Mouse (Mus musculus): ENCODE measurements around the gene Tmprss13. TPM values are rescaled to one million over a fixed set of nuclear protein-coding genes. Genes with fewer than 3 reads are reported as not detected.

Gene Tmprss13
- polyA plus RNA-seq, 1 experiment from 2014 or later = not detected

DNA sequence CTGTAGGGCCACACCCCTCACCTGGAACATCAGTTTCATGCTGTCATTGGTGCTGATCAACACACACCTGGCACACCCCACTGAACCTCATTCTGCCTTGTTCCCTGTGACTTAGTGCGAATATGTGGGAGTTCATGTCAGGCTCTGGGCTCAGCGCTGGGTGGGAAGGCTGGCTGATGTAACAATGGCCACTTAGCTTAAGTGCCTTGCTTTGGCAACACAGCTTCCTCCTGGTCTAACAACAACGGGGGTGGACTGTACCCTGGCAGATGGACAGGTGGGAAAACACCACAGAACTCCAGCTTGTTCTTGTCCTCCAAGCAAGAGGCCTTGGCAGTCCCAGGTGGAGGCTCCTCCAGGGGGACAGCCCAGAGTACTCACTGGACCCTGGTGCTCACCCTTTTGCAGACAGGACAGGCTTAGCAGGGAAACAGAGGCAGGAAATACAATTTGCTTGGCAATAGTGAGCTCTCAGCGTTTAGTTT lies 3.1 kb downstream of the Tmprss13 start:
- WGBS = 83% methylated on average over 4 of the region's 4 CpGs
- no peak overlapping the region for H3K4me2 ChIP-seq (ENCODE audit: low read length)
- H3K9ac ChIP-seq (ENCODE audit: low read depth, low read length) = no peak overlapping the region
- H3K36me3 ChIP-seq (ENCODE audit: control insufficient read depth, insufficient read depth, low read length) = no peaks in the 10 kb centered on the region
- no peaks in the 10 kb centered on the region for H3K4me1 ChIP-seq (ENCODE audit: control insufficient read depth, insufficient read depth, low read length)
- no peak for ATAC-seq
- no peak overlapping the region for H3K27ac ChIP-seq (ENCODE audit: low read length)
- no peaks in the 10 kb centered on the region for H3K27me3 ChIP-seq (ENCODE audit: control insufficient read depth, insufficient read depth, low read depth, low read length)
- H3K9me3 ChIP-seq (replicated peaks; ENCODE audit: control insufficient read depth, low read length, poor library complexity, severe bottlenecking) = no peaks in the 10 kb centered on the region
- no peak overlapping the region for H3K4me3 ChIP-seq (ENCODE audit: low read depth, low read length)

DNA sequence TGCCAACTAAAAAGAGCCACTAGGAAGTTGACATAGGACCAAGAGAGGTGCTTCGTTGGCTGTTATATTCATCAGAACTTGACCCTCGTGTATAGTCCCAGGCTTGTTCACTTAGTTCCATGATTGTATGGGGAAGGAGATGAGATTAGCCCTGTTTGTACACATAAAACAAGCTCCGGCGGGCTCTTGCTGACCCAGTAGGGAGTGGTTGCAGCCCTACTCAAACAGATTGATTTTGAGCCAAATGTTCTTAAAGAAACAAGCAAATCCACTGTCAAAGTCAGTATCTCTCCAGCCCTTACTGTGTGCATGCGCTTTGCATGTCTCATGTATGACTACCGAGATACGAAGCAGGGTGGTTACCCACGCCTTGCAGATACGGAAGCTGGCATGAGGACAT lies 7.5 kb downstream of the Tmprss13 start:
- H3K4me1 ChIP-seq (ENCODE audit: control insufficient read depth, insufficient read depth, low read length) = no peaks in the 10 kb centered on the region
- H3K9me3 ChIP-seq (replicated peaks; ENCODE audit: control insufficient read depth, low read length, poor library complexity, severe bottlenecking) = no peaks in the 10 kb centered on the region
- no peak overlapping the region for H3K27ac ChIP-seq (ENCODE audit: low read length)
- H3K36me3 ChIP-seq (ENCODE audit: control insufficient read depth, insufficient read depth, low read length) = no peaks in the 10 kb centered on the region
- WGBS = 91% methylated on average over 9 of the region's 9 CpGs
- H3K4me3 ChIP-seq (ENCODE audit: low read depth, low read length) = no peak overlapping the region
- no peak for ATAC-seq
- H3K4me2 ChIP-seq (ENCODE audit: low read length) = no peak overlapping the region
- H3K9ac ChIP-seq (ENCODE audit: low read depth, low read length) = no peak overlapping the region
- H3K27me3 ChIP-seq (ENCODE audit: control insufficient read depth, insufficient read depth, low read depth, low read length) = no peaks in the 10 kb centered on the region

DNA sequence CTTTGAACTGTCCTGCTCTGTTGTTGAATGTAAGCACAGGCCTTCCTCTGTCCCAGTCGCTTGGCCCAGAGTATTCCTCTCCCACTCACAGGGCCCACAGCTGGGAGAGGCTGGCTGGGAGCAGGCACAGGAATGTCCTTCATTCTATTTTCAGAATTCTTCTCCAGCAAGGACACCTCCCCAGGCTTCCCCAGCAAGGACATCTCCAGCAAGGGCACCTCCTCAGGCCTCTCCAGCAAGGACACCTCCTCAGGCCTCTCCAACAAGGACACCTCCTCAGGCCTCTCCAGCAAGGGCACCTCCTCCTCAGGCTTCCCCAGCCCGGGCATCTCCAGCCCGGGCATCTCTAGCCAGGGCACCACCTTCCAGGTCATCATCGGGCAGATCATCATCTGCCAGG lies 9.4 kb downstream of the Tmprss13 start:
- H3K4me1 ChIP-seq (ENCODE audit: control insufficient read depth, insufficient read depth, low read length) = no peaks in the 10 kb centered on the region
- WGBS = 88% methylated on average over 4 of the region's 4 CpGs
- no peaks in the 10 kb centered on the region for H3K27me3 ChIP-seq (ENCODE audit: control insufficient read depth, insufficient read depth, low read depth, low read length)
- H3K4me3 ChIP-seq (ENCODE audit: low read depth, low read length) = no peak overlapping the region
- H3K9me3 ChIP-seq (replicated peaks; ENCODE audit: control insufficient read depth, low read length, poor library complexity, severe bottlenecking) = no peaks in the 10 kb centered on the region
- no peaks in the 10 kb centered on the region for H3K36me3 ChIP-seq (ENCODE audit: control insufficient read depth, insufficient read depth, low read length)
- no peak for ATAC-seq
- H3K27ac ChIP-seq (ENCODE audit: low read length) = no peak overlapping the region
- H3K9ac ChIP-seq (ENCODE audit: low read depth, low read length) = no peak overlapping the region
- no peak overlapping the region for H3K4me2 ChIP-seq (ENCODE audit: low read length)

DNA sequence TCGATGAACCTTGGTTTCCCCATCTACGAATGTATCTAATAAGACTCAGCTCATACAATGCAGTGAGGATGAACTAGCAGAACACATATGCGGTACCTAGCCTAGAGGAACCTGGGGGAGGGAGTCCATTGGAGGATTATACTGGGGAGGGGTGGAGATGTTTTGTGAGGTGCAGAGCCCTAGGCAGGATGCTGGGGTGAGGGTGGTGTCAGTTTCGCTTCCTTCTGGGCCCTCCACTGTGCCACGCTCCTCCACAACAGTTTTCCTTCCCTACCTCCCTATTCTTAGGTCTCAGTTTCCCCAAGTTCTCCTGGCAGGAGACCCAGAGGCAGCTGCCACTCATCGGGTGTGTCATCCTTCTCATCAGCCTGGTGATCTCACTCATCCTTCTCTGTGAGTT lies 10.7 kb downstream of the Tmprss13 start:
- no peaks in the 10 kb centered on the region for H3K36me3 ChIP-seq (ENCODE audit: control insufficient read depth, insufficient read depth, low read length)
- H3K9ac ChIP-seq (ENCODE audit: low read depth, low read length) = no peak overlapping the region
- H3K4me1 ChIP-seq (ENCODE audit: control insufficient read depth, insufficient read depth, low read length) = no peaks in the 10 kb centered on the region
- 94% methylated on average over 6 of the region's 6 CpGs for whole genome bisulfite sequencing
- no peaks in the 10 kb centered on the region for H3K27me3 ChIP-seq (ENCODE audit: control insufficient read depth, insufficient read depth, low read depth, low read length)
- H3K9me3 ChIP-seq (replicated peaks; ENCODE audit: control insufficient read depth, low read length, poor library complexity, severe bottlenecking) = no peaks in the 10 kb centered on the region
- no peak overlapping the region for H3K4me2 ChIP-seq (ENCODE audit: low read length)
- H3K4me3 ChIP-seq (ENCODE audit: low read depth, low read length) = no peak overlapping the region
- ATAC-seq = no peak
- no peak overlapping the region for H3K27ac ChIP-seq (ENCODE audit: low read length)

DNA sequence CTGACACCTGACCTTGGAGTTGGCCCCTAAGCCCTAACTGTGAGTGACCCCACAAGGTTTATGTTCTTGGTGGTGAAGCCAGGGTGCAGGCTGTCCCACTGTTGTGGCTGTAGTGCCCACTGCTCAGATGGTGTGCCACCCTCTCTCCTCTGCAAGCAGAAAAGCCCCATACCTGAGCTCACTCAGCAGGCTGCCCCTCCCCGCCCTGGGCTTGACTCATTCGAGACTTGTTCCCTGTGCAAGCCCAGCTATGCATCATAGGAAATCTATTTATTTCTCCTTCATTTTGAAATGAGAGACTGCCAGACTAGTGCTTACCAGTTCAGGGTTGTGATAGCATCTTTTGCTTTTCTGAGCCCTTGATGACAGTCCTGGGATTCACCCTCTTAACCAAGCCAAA lies 18.5 kb downstream of the Tmprss13 start:
- Histone ChIP-seq H3K9me3 (replicated peaks; ENCODE audit: control insufficient read depth, low read length, poor library complexity, severe bottlenecking) (no peaks in the 10 kb centered on the region), H3K4me1 (ENCODE audit: control insufficient read depth, insufficient read depth, low read length) (no peaks in the 10 kb centered on the region), H3K4me2 (ENCODE audit: low read length) (no peak overlapping the region), H3K36me3 (ENCODE audit: control insufficient read depth, insufficient read depth, low read length) (no peaks in the 10 kb centered on the region), H3K27me3 (ENCODE audit: control insufficient read depth, insufficient read depth, low read depth, low read length) (no peaks in the 10 kb centered on the region), H3K4me3 (ENCODE audit: low read depth, low read length) (no peak overlapping the region), H3K9ac (ENCODE audit: low read depth, low read length) (no peak overlapping the region), H3K27ac (ENCODE audit: low read length) (no peak overlapping the region)
- no peak for ATAC-seq
- WGBS = 92% methylated on average over 2 of the region's 2 CpGs

DNA sequence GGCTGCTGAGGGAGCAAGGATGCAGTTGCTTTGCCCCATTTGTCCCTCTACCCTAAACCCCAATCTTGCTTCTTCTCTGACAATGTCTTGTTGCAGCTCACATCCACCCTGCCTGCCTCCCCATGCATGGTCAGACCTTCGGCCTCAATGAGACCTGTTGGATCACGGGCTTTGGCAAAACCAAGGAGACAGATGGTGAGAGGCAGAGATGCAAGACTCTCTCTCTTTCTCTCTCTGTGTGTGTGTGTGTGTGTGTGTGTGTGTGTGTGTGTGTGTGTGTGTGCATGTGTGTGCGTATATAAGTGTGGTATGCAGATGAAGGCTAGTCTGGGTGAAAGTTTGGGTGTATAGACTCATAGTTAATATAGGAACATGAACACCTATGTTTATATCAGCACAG lies 24.2 kb downstream of the Tmprss13 start:
- ATAC-seq = no peak
- Histone ChIP-seq H3K4me3 (ENCODE audit: low read depth, low read length) (no peak overlapping the region), H3K36me3 (ENCODE audit: control insufficient read depth, insufficient read depth, low read length) (no peaks in the 10 kb centered on the region)

DNA sequence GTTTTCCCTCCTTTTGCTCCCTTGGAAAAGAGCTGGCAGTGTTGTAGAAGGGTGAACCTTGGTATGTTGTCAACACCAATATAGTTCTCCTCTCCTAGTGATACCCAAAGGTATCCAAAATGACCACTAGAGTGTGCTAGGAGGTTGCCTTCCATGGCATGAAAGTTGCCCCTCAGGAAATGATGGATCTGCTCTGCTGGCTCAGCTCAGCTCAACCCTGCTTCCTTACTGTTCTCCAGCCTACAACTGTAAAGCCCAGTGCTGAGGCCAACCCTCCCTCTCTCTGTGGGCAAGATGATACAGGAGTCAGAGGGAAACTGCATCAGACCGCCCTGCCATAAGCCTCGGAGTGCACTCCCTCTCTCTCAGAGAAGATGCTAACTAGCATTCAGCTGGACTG lies 26.6 kb downstream of the Tmprss13 start:
- Histone ChIP-seq H3K4me3 (ENCODE audit: low read depth, low read length) (no peak overlapping the region), H3K4me1 (ENCODE audit: control insufficient read depth, insufficient read depth, low read length) (no peaks in the 10 kb centered on the region), H3K9ac (ENCODE audit: low read depth, low read length) (no peak overlapping the region), H3K27ac (ENCODE audit: low read length) (no peak overlapping the region), H3K36me3 (ENCODE audit: control insufficient read depth, insufficient read depth, low read length) (no peaks in the 10 kb centered on the region), H3K9me3 (replicated peaks; ENCODE audit: control insufficient read depth, low read length, poor library complexity, severe bottlenecking) (no peaks in the 10 kb centered on the region), H3K4me2 (ENCODE audit: low read length) (no peak overlapping the region), H3K27me3 (ENCODE audit: control insufficient read depth, insufficient read depth, low read depth, low read length) (no peaks in the 10 kb centered on the region)
- 83% methylated on average over 2 of the region's 2 CpGs for WGBS
- ATAC-seq = no peak

More for the DNA sequence above, 24.2 kb downstream of the Tmprss13 start:
- Histone ChIP-seq H3K27me3 (ENCODE audit: control insufficient read depth, insufficient read depth, low read depth, low read length) (no peaks in the 10 kb centered on the region), H3K9me3 (replicated peaks; ENCODE audit: control insufficient read depth, low read length, poor library complexity, severe bottlenecking) (no peaks in the 10 kb centered on the region), H3K4me2 (ENCODE audit: low read length) (no peak overlapping the region), H3K9ac (ENCODE audit: low read depth, low read length) (no peak overlapping the region), H3K4me1 (ENCODE audit: control insufficient read depth, insufficient read depth, low read length) (no peaks in the 10 kb centered on the region), H3K27ac (ENCODE audit: low read length) (no peak overlapping the region)
- 93% methylated on average over 3 of the region's 3 CpGs for WGBS

DNA sequence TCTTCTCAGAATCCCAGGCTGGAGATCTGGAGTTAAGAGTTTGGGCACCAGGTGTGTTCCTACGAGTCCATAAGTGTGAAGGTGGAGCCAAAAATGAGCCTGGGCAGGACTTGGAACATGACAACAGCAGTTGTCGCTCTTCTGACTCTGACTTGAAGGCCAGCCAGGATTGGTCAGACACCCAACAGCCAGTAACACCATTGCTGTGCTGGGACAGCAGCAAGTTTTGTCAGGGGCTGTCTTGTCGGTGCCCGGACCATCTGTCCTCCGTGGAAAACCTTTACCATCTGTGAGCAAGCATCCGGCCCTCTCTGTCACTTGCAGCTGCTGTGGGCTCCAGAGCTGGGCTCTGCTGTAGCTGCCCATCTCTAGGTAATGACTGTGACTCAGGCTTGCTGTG lies 27.4 kb downstream of the Tmprss13 start:
- Histone ChIP-seq H3K4me2 (ENCODE audit: low read length) (no peak overlapping the region), H3K9ac (ENCODE audit: low read depth, low read length) (no peak overlapping the region), H3K4me3 (ENCODE audit: low read depth, low read length) (no peak overlapping the region), H3K27ac (ENCODE audit: low read length) (no peak overlapping the region), H3K27me3 (ENCODE audit: control insufficient read depth, insufficient read depth, low read depth, low read length) (no peaks in the 10 kb centered on the region), H3K9me3 (replicated peaks; ENCODE audit: control insufficient read depth, low read length, poor library complexity, severe bottlenecking) (no peaks in the 10 kb centered on the region), H3K4me1 (ENCODE audit: control insufficient read depth, insufficient read depth, low read length) (no peaks in the 10 kb centered on the region), H3K36me3 (ENCODE audit: control insufficient read depth, insufficient read depth, low read length) (no peaks in the 10 kb centered on the region)
- no peak for ATAC-seq
- 73% methylated on average over 6 of the region's 6 CpGs for WGBS

DNA sequence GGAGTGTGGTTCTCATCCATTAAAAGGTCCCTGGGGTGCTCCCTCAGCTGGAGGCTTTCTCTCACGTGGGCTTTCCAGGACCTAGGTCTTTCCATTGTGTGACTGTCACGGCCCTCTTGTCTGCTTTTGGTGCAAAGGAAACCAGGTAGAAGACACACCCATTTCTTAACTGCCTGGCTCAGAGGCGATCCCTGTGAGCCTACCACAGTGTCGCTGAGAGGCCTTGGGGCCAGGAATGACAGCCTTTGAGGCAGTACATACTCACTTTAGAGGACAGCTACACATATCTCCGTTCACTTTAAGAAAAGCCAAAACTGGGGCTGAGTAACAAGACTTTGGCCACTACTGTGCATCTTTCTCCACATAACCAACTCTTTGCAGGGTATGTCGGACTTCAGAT lies 29.7 kb downstream of the Tmprss13 start:
- WGBS = 81% methylated on average over 6 of the region's 6 CpGs
- Histone ChIP-seq H3K9ac (ENCODE audit: low read depth, low read length) (no peak overlapping the region), H3K4me3 (ENCODE audit: low read depth, low read length) (no peak overlapping the region), H3K9me3 (replicated peaks; ENCODE audit: control insufficient read depth, low read length, poor library complexity, severe bottlenecking) (no peaks in the 10 kb centered on the region), H3K4me2 (ENCODE audit: low read length) (no peak overlapping the region), H3K36me3 (ENCODE audit: control insufficient read depth, insufficient read depth, low read length) (no peaks in the 10 kb centered on the region), H3K27ac (ENCODE audit: low read length) (no peak overlapping the region), H3K27me3 (ENCODE audit: control insufficient read depth, insufficient read depth, low read depth, low read length) (no peaks in the 10 kb centered on the region), H3K4me1 (ENCODE audit: control insufficient read depth, insufficient read depth, low read length) (no peaks in the 10 kb centered on the region)
- ATAC-seq = no peak

DNA sequence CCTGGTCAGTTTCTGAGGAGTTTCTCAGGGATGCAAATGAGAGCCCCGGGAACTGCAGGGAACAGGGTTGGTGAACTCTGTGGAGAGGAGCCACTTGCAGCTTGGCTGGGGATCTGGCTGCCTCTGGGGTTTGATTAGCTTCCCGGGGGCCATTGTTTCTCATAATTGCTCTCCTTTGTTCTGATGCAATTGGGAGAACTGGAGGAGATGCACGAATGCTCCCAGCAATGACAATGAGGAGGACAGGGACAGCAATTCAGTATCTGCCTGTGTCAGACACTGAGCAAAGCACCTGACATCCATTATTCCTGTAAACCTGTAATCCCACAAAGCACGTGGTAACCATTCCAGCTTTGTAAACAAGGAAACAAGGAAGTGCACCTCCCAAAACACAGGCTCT lies 30.3 kb downstream of the Tmprss13 start:
- H3K27ac ChIP-seq (ENCODE audit: low read length) = no peak overlapping the region
- no peaks in the 10 kb centered on the region for H3K9me3 ChIP-seq (replicated peaks; ENCODE audit: control insufficient read depth, low read length, poor library complexity, severe bottlenecking)
- no peak for ATAC-seq
- no peak overlapping the region for H3K4me2 ChIP-seq (ENCODE audit: low read length)
- 35% methylated on average over 4 of the region's 4 CpGs for WGBS
- H3K9ac ChIP-seq (ENCODE audit: low read depth, low read length) = no peak overlapping the region
- no peaks in the 10 kb centered on the region for H3K36me3 ChIP-seq (ENCODE audit: control insufficient read depth, insufficient read depth, low read length)
- H3K27me3 ChIP-seq (ENCODE audit: control insufficient read depth, insufficient read depth, low read depth, low read length) = no peaks in the 10 kb centered on the region
- no peaks in the 10 kb centered on the region for H3K4me1 ChIP-seq (ENCODE audit: control insufficient read depth, insufficient read depth, low read length)
- H3K4me3 ChIP-seq (ENCODE audit: low read depth, low read length) = no peak overlapping the region
